Mouse (Mus musculus): ENCODE results near the gene Sh3bp1. TPM values are rescaled to one million over a fixed set of nuclear protein-coding genes. Genes with fewer than 3 reads are reported as not detected.

The Sh3bp1 gene
- total and polyA plus RNA-seq, 3 experiments: 21.0 to 80.2 TPM; not detected in 1

GRCm38 (mm10) chr15:78894726-78895125, 4.8 kb upstream of the Sh3bp1 start:
- Histone ChIP-seq H3K9ac (ENCODE audit: control insufficient read depth, low read depth, low read length, poor library complexity, severe bottlenecking) (no peak overlapping the region), H3K4me3 (ENCODE audit: control insufficient read depth in 1 of 2, insufficient read depth in 1 of 2, low read depth in 2 of 2, low read length in 2 of 2) (no peak overlapping the region), H3K36me3 (ENCODE audit: control insufficient read depth in 1 of 2, insufficient read depth in 2 of 2, low read length in 2 of 2) (peaks cover 0 to 15% of the 10 kb centered on the region in 2 experiments; a peak in 3 of 4 replicates)

GRCm38 (mm10) chr15:78895741-78896140, 3.8 kb upstream of the Sh3bp1 start:
- peaks cover 0 to 15% of the 10 kb centered on the region in 2 experiments; a peak in 3 of 4 replicates for H3K36me3 ChIP-seq (ENCODE audit: control insufficient read depth in 1 of 2, insufficient read depth in 2 of 2, low read length in 2 of 2)
- H3K9ac ChIP-seq (ENCODE audit: control insufficient read depth, low read depth, low read length, poor library complexity, severe bottlenecking): no peak overlapping the region
- no peak overlapping the region for H3K4me3 ChIP-seq (ENCODE audit: control insufficient read depth in 1 of 2, insufficient read depth in 1 of 2, low read depth in 2 of 2, low read length in 2 of 2)
- no peak for TF ChIP-seq KAT2A (conservative IDR thresholded peaks at IDR 0.05; ENCODE audit: low read depth, low read length)
- TF ChIP-seq USF2 (IDR thresholded peaks at IDR 0.05; ENCODE audit: borderline replicate concordance in 1 of 2, insufficient read depth in 1 of 2, low read depth in 1 of 2, low read length in 2 of 2): no peak
- no peak for TF ChIP-seq UBTF (IDR thresholded peaks at IDR 0.05; ENCODE audit: borderline replicate concordance, insufficient read depth, low read depth, low read length)
- no peak for TF ChIP-seq POLR2A (IDR thresholded peaks at IDR 0.05; ENCODE audit: control insufficient read depth in 1 of 2, insufficient read depth in 1 of 2, low read depth in 1 of 2, low read length in 2 of 2, poor library complexity in 1 of 2)
- no peak for TF ChIP-seq ZC3H11A (IDR thresholded peaks at IDR 0.05; ENCODE audit: low read depth, low read length)
- TF ChIP-seq ZNF384 (IDR thresholded peaks at IDR 0.05; ENCODE audit: low read depth, low read length): no peak
- no peak for TF ChIP-seq RAD21 (IDR thresholded peaks at IDR 0.05; ENCODE audit: low read depth, low read length)
- TF ChIP-seq MXI1 (IDR thresholded peaks at IDR 0.05; ENCODE audit: low read depth, low read length): no peak
- TF ChIP-seq MEF2A (IDR thresholded peaks at IDR 0.05; ENCODE audit: extremely low read depth, insufficient replicate concordance, low read depth, low read length, poor library complexity, severe bottlenecking): no peak
- no peak for TF ChIP-seq HCFC1 (IDR thresholded peaks at IDR 0.05; ENCODE audit: low read depth, low read length)
- TF ChIP-seq TBP (IDR thresholded peaks at IDR 0.05; ENCODE audit: low read depth, low read length): no peak
- no peak for TF ChIP-seq MAX (IDR thresholded peaks at IDR 0.05; ENCODE audit: low read length)
- no peak for TF ChIP-seq CHD2 (IDR thresholded peaks at IDR 0.05; ENCODE audit: low read length)
- TF ChIP-seq CTCF (IDR thresholded peaks at IDR 0.05 in 2 of 3, conservative IDR thresholded peaks at IDR 0.05 in 1 of 3; ENCODE audit: control insufficient read depth in 1 of 3, insufficient read depth in 1 of 3, low read depth in 2 of 3, low read length in 3 of 3, poor library complexity in 1 of 3, severe bottlenecking in 1 of 3): no peak
- TF ChIP-seq POLR2AphosphoS5 (IDR thresholded peaks at IDR 0.05; ENCODE audit: borderline replicate concordance, low read depth, low read length): no peak
- no peak for TF ChIP-seq GABPA (IDR thresholded peaks at IDR 0.05; ENCODE audit: low read depth, low read length)
- no peak for TF ChIP-seq MAFK (IDR thresholded peaks at IDR 0.05; ENCODE audit: borderline replicate concordance, low read depth, low read length)
- TF ChIP-seq ZKSCAN1 (IDR thresholded peaks at IDR 0.05; ENCODE audit: low read depth, low read length): no peak
- TF ChIP-seq TAL1 (IDR thresholded peaks at IDR 0.05; ENCODE audit: low read length): no peak
- no peak for TF ChIP-seq POLR2AphosphoS2 (IDR thresholded peaks at IDR 0.05; ENCODE audit: low read length)
- DNase-seq (ENCODE audit: low read depth, low spot score): no peak
- H3K4me1 ChIP-seq (ENCODE audit: control insufficient read depth in 1 of 2, insufficient read depth in 2 of 2, low read length in 2 of 2): peaks cover 11 to 18% of the 10 kb centered on the region in 2 experiments
- H3K79me2 ChIP-seq (ENCODE audit: control insufficient read depth, insufficient read depth, low read length, poor library complexity): peaks cover 10% of the 10 kb centered on the region
- H3K27ac ChIP-seq (ENCODE audit: control insufficient read depth, low read depth, low read length): no peak overlapping the region
- no peaks in the 10 kb centered on the region for H3K27me3 ChIP-seq (ENCODE audit: control insufficient read depth in 1 of 2, insufficient read depth in 2 of 2, low read length in 2 of 2)
- H3K9me3 ChIP-seq (replicated peaks; ENCODE audit: insufficient read depth, low read length): no peaks in the 10 kb centered on the region

More at GRCm38 (mm10) chr15:78894726-78895125, 4.8 kb upstream of the Sh3bp1 start:
- H3K27ac ChIP-seq (ENCODE audit: control insufficient read depth, low read depth, low read length): no peak overlapping the region
- H3K27me3 ChIP-seq (ENCODE audit: control insufficient read depth in 1 of 2, insufficient read depth in 2 of 2, low read length in 2 of 2): no peaks in the 10 kb centered on the region
- peaks cover under 1% of the 10 kb centered on the region for H3K79me2 ChIP-seq (ENCODE audit: control insufficient read depth, insufficient read depth, low read length, poor library complexity)
- no peak for TF ChIP-seq TBP (IDR thresholded peaks at IDR 0.05; ENCODE audit: low read depth, low read length)
- TF ChIP-seq RCOR1 (IDR thresholded peaks at IDR 0.05; ENCODE audit: low read depth, low read length): no peak
- TF ChIP-seq SIN3A (IDR thresholded peaks at IDR 0.05; ENCODE audit: low read length): no peak
- no peak for TF ChIP-seq EP300 (IDR thresholded peaks at IDR 0.05; ENCODE audit: low read depth in 1 of 2, low read length in 2 of 2)
- TF ChIP-seq NRF1 (IDR thresholded peaks at IDR 0.05; ENCODE audit: insufficient read depth, low read depth, low read length, poor library complexity, severe bottlenecking): no peak
- no peak for TF ChIP-seq ZNF384 (IDR thresholded peaks at IDR 0.05; ENCODE audit: low read depth, low read length)
- no peak for TF ChIP-seq HCFC1 (IDR thresholded peaks at IDR 0.05; ENCODE audit: low read depth, low read length)
- TF ChIP-seq USF2 (IDR thresholded peaks at IDR 0.05; ENCODE audit: borderline replicate concordance in 1 of 2, insufficient read depth in 1 of 2, low read depth in 1 of 2, low read length in 2 of 2): no peak
- no peak for TF ChIP-seq CHD2 (IDR thresholded peaks at IDR 0.05; ENCODE audit: low read length)
- no peak for TF ChIP-seq ETS1 (IDR thresholded peaks at IDR 0.05; ENCODE audit: low read depth, low read length)
- TF ChIP-seq ZKSCAN1 (IDR thresholded peaks at IDR 0.05; ENCODE audit: low read depth, low read length): no peak
- no peaks in the 10 kb centered on the region for H3K9me3 ChIP-seq (replicated peaks; ENCODE audit: insufficient read depth, low read length)
- peaks cover 11 to 17% of the 10 kb centered on the region in 2 experiments for H3K4me1 ChIP-seq (ENCODE audit: control insufficient read depth in 1 of 2, insufficient read depth in 2 of 2, low read length in 2 of 2)
- no peak for DNase-seq (ENCODE audit: low read depth, low spot score)
